In the genomic region with DNA sequence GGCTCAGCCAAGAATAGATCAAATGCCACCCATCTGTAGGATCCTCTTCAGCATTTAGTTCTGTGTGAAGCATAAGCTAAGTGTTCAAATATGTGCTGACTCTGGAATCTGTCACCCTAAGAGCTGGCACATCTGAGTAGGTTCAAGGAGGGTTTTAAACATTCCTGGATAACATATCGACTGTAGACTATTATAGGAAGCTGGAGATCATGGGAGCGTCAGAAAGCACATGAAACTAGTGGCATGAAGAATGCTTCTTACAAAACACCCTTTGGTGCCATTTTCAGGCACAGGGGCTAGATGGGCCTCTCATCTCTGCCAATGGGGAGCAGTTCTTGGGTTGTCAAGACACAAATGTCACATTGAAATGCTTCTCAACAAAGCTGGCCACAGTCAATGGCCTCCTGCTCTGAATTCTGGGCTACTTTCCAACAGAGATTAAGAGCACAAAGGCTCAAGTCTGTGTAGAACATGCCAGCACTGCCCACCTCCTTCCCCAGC, we compare ENCODE assay signal across 8 mouse cellular contexts. TPM values are rescaled to one million over a fixed set of nuclear protein-coding genes. Genes with fewer than 3 reads are reported as not detected.
DNase-seq lines count a peak whose midpoint lies in the region; ATAC-seq lines count a peak whose summit lies in the region.

No protein-coding gene starts in this region.

- no peak for DNase-seq in hindbrain, embryonic 10.5 days (ENCODE audit: low spot score)
- peak; percentile 38 for DNase-seq in cerebellum, adult 9-10 months
- DNase-seq in liver, embryonic 13.5 days, result no peak
- no peak for DNase-seq in thymus, postnatal 25 days
- no peak for DNase-seq in spleen, postnatal 10 days (ENCODE audit: low spot score in 2 of 2)

- 71% methylated on average over 2 of the region's 2 CpGs for WGBS in hindbrain, embryonic 12.5 days
- WGBS in hindbrain, embryonic 10.5 days, result 95% methylated on average over 2 of the region's 2 CpGs
- 2% methylated on average over 2 of the region's 2 CpGs for WGBS in heart, embryonic 14.5 days
- WGBS in liver, embryonic 13.5 days (ENCODE audit: insufficient replicate concordance), result 65% methylated on average over 2 of the region's 2 CpGs
- WGBS in stomach, embryonic 14.5 days, result 28% methylated on average over 2 of the region's 2 CpGs

- no peak overlapping the region for H3K4me3 ChIP-seq in hindbrain, embryonic 12.5 days
- no peak overlapping the region for H3K4me3 ChIP-seq in hindbrain, embryonic 10.5 days
- H3K4me3 ChIP-seq in heart, embryonic 14.5 days (ENCODE audit: control insufficient read depth in 1 of 2, insufficient read depth in 1 of 2, low read depth in 1 of 2, low read length in 2 of 2), result no peak overlapping the region
- H3K4me3 ChIP-seq in liver, embryonic 13.5 days (replicated peaks), result no peak overlapping the region
- H3K4me3 ChIP-seq in stomach, embryonic 14.5 days (ENCODE audit: low read depth, low read length), result no peak overlapping the region

- H3K9ac ChIP-seq in hindbrain, embryonic 12.5 days, result no peak overlapping the region
- H3K9ac ChIP-seq in heart, embryonic 14.5 days (ENCODE audit: low read length), result peak overlapping the region; percentile 70
- H3K9ac ChIP-seq in liver, embryonic 13.5 days, result no peak overlapping the region
- H3K9ac ChIP-seq in stomach, embryonic 14.5 days (replicated peaks; ENCODE audit: low read depth, low read length), result no peak overlapping the region

- no peaks in the 10 kb centered on the region for H3K27me3 ChIP-seq in hindbrain, embryonic 12.5 days
- H3K27me3 ChIP-seq in hindbrain, embryonic 10.5 days (ENCODE audit: insufficient read depth, poor library complexity, severe bottlenecking), result no peaks in the 10 kb centered on the region
- no peaks in the 10 kb centered on the region for H3K27me3 ChIP-seq in heart, embryonic 14.5 days (ENCODE audit: control insufficient read depth, insufficient read depth, low read length)
- no peaks in the 10 kb centered on the region for H3K27me3 ChIP-seq in liver, embryonic 13.5 days
- H3K27me3 ChIP-seq in stomach, embryonic 14.5 days (ENCODE audit: control insufficient read depth, insufficient read depth, low read length), result no peaks in the 10 kb centered on the region

- ATAC-seq in hindbrain, embryonic 12.5 days (ENCODE audit: low FRiP score), result peak; percentile 73
- peak; percentile 68 for ATAC-seq in heart, embryonic 14.5 days (ENCODE audit: insufficient number of reproducible peaks, insufficient read depth, low FRiP score, low read depth)
- ATAC-seq in liver, embryonic 13.5 days (ENCODE audit: low read depth), result no peak
- no peak for ATAC-seq in stomach, embryonic 14.5 days (ENCODE audit: insufficient number of reproducible peaks, insufficient read depth, low FRiP score, low read depth)

- H3K4me1 ChIP-seq in hindbrain, embryonic 12.5 days, result peaks cover 48% of the 10 kb centered on the region
- peaks cover 48% of the 10 kb centered on the region for H3K4me1 ChIP-seq in hindbrain, embryonic 10.5 days (replicated peaks)
- H3K4me1 ChIP-seq in heart, embryonic 14.5 days (ENCODE audit: control insufficient read depth in 2 of 2, insufficient read depth in 2 of 2, low read length in 2 of 2), result peaks cover 34 to 68% of the 10 kb centered on the region in 2 experiments
- H3K4me1 ChIP-seq in liver, embryonic 13.5 days (replicated peaks), result peaks cover 70% of the 10 kb centered on the region
- peaks cover 48% of the 10 kb centered on the region for H3K4me1 ChIP-seq in stomach, embryonic 14.5 days (ENCODE audit: control insufficient read depth, insufficient read depth, low read length)

- H3K4me2 ChIP-seq in hindbrain, embryonic 12.5 days (replicated peaks), result no peak overlapping the region
- H3K4me2 ChIP-seq in heart, embryonic 14.5 days (ENCODE audit: low read length), result peak overlapping the region; percentile 54
- no peak overlapping the region for H3K4me2 ChIP-seq in liver, embryonic 13.5 days
- H3K4me2 ChIP-seq in stomach, embryonic 14.5 days (replicated peaks; ENCODE audit: low read depth, low read length), result no peak overlapping the region

- peaks cover 11% of the 10 kb centered on the region for H3K36me3 ChIP-seq in hindbrain, embryonic 12.5 days
- peaks cover 29% of the 10 kb centered on the region for H3K36me3 ChIP-seq in hindbrain, embryonic 10.5 days
- peaks cover 16% of the 10 kb centered on the region for H3K36me3 ChIP-seq in heart, embryonic 14.5 days (ENCODE audit: control insufficient read depth, insufficient read depth, low read length)
- peaks cover 10% of the 10 kb centered on the region for H3K36me3 ChIP-seq in liver, embryonic 13.5 days
- H3K36me3 ChIP-seq in stomach, embryonic 14.5 days (ENCODE audit: control insufficient read depth, insufficient read depth, low read length), result peaks cover 12% of the 10 kb centered on the region

- H3K9me3 ChIP-seq in hindbrain, embryonic 12.5 days (replicated peaks), result no peaks in the 10 kb centered on the region
- H3K9me3 ChIP-seq in hindbrain, embryonic 10.5 days, result no peaks in the 10 kb centered on the region
- no peaks in the 10 kb centered on the region for H3K9me3 ChIP-seq in heart, embryonic 14.5 days (ENCODE audit: control insufficient read depth, low read length)
- no peaks in the 10 kb centered on the region for H3K9me3 ChIP-seq in liver, embryonic 13.5 days (replicated peaks)
- no peaks in the 10 kb centered on the region for H3K9me3 ChIP-seq in stomach, embryonic 14.5 days (ENCODE audit: control insufficient read depth, low read depth, low read length)

- H3K27ac ChIP-seq in hindbrain, embryonic 12.5 days, result peak overlapping the region; percentile 81
- no peak overlapping the region for H3K27ac ChIP-seq in hindbrain, embryonic 10.5 days
- peak overlapping the region; percentile 99 to 100 for H3K27ac ChIP-seq in heart, embryonic 14.5 days (replicated peaks in 1 of 2; ENCODE audit: control insufficient read depth in 1 of 2, insufficient read depth in 1 of 2, low read depth in 2 of 2, low read length in 2 of 2)
- peak overlapping the region; percentile 30; the same call in 1 of the 2 replicates for H3K27ac ChIP-seq in liver, embryonic 13.5 days
- H3K27ac ChIP-seq in stomach, embryonic 14.5 days (ENCODE audit: low read length), result peak overlapping the region; percentile 89; the same call in 1 of the 2 replicates

RNA-seq across cellular contexts. Expression of a gene that starts 7.8 kb away (rescaled TPM):
- polyA plus RNA-seq in hindbrain, embryonic 12.5 days (2016; fragmentation: Nextera tagmentation; extraction: Ambion mirVana), result 124 and 130 TPM in 2 replicates
- polyA plus RNA-seq in hindbrain, embryonic 10.5 days (2016; fragmentation: Nextera tagmentation; extraction: Ambion mirVana), result 135 and 146 TPM in 2 replicates
- polyA plus RNA-seq in heart, embryonic 14.5 days (2014; fragmentation: Nextera tagmentation; extraction: Ambion mirVana), result 184 and 195 TPM in 2 replicates
- 41.2 TPM in 2 replicates for polyA plus RNA-seq in liver, embryonic 13.5 days (2015; fragmentation: Nextera tagmentation; extraction: Ambion mirVana)
- 181 and 187 TPM in 2 replicates for polyA plus RNA-seq in stomach, embryonic 14.5 days (2014; fragmentation: Nextera tagmentation; extraction: Ambion mirVana)

Comparison
In these comparisons a context has a peak if more than half of its experiments do, and no peak if none do; other contexts are left out.
1. ATAC-seq: peak in hindbrain, embryonic 12.5 days (single experiment) and heart, embryonic 14.5 days (single experiment); none in liver, embryonic 13.5 days (single experiment) and stomach, embryonic 14.5 days (single experiment).